Mouse (Mus musculus): ENCODE measurements around the gene Fen1.

- TF ChIP-seq POLR2A (IDR thresholded peaks at IDR 0.05; ENCODE audit: control insufficient read depth, low read depth, low read length) (no peak), CTCF (IDR thresholded peaks at IDR 0.05; ENCODE audit: control insufficient read depth, insufficient read depth, insufficient replicate concordance, low read depth, low read length) (no peak)
Observed at GRCm38 (mm10) chr19:10163896-10164295, 40.1 kb downstream of the Fen1 start.

All from testis, adult 2 months (tissue).